Mouse (Mus musculus): ENCODE measurements around the gene Slamf9. TPM values are rescaled to one million over a fixed set of nuclear protein-coding genes. Genes with fewer than 3 reads are reported as not detected.

The Slamf9 gene
- polyA plus RNA-seq, 1 experiment = 5.5 TPM

DNA sequence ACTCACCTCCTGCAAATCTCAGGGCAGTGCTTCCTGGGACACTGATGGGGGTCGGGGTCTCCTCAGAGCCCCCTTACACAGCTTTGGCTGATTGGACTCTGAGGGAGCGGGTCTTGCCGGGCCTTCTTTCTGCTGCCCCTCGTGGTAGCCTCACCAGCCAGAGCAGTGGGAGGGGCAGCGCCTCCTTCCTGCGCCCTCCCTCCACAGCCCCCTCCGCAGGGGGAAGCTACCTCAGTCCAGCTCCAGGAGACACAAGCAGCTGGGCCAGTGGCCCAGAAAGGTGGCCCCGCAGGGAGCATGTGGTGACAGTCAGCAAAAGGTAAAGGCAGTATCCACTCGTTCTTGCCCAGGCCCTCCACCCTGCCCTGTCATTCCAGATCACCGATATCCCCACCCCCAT, 22.3 kb downstream of the Slamf9 start:
- Histone ChIP-seq H3K27me3 (ENCODE audit: control insufficient read depth, insufficient read depth, low read length) (no peaks in the 10 kb centered on the region), H3K4me3 (ENCODE audit: extremely low read depth, insufficient read depth, insufficient read length) (no peak overlapping the region), H3K36me3 (ENCODE audit: control insufficient read depth, insufficient read depth, low read length) (no peaks in the 10 kb centered on the region), H3K27ac (ENCODE audit: insufficient read depth, low read length) (no peak overlapping the region), H3K4me1 (ENCODE audit: control insufficient read depth, insufficient read depth, insufficient read length) (peaks cover 9% of the 10 kb centered on the region; the same call in 1 of the 2 replicates)
- DNase-seq (ENCODE audit: low read depth in 1 of 2, low spot score in 2 of 2) = no peak
- TF ChIP-seq POLR2A (IDR thresholded peaks at IDR 0.05; ENCODE audit: low read depth, low read length) (no peak), CTCF (IDR thresholded peaks at IDR 0.05; ENCODE audit: extremely low read depth, insufficient read depth, insufficient read length, insufficient replicate concordance) (no peak)
- 48% methylated on average over 9 of the region's 10 CpGs for WGBS

DNA sequence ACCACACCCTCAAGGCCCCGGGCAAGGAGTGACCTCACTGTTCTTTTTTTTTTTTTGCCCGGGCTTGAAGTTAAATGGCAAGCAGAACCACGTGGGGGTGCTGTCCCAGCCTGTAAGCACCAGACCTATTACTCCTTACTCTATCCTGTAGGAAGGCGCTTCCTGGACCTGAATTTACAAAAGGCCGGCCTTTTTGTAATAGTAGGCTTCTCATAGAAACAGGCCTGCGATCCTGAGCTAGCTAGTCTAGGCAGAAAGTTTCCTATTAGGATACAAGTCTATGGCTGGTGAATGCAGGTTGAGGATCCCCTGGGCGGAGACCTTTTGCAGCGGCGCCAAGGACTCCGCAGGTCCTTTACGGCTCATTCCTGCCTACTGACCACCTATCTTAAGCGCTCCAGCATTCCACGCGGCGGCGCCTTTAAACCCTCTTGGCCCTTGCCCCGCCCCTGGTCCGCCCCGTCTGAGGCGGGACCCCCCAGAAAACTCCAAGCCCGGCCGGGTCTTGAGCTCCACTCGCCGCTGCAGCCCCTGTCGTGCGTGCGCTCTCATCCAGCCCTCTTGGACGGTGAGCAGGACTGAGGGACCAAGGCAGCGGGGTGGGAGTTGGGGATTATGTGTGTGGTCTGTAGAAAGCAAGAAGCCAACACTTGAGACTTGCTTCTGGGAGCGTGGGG, 24.7 kb downstream of the Slamf9 start, which contains the start of gene Tagln2:
TSS of gene Tagln2 (plus strand) at position 283 of the 677 bp plus-strand sequence.
- WGBS = 2% methylated on average over 30 of the region's 30 CpGs
- TF ChIP-seq POLR2A (IDR thresholded peaks at IDR 0.05; ENCODE audit: low read depth, low read length) = peak; percentile 88
- TF ChIP-seq CTCF (IDR thresholded peaks at IDR 0.05; ENCODE audit: extremely low read depth, insufficient read depth, insufficient read length, insufficient replicate concordance) = no peak

DNA sequence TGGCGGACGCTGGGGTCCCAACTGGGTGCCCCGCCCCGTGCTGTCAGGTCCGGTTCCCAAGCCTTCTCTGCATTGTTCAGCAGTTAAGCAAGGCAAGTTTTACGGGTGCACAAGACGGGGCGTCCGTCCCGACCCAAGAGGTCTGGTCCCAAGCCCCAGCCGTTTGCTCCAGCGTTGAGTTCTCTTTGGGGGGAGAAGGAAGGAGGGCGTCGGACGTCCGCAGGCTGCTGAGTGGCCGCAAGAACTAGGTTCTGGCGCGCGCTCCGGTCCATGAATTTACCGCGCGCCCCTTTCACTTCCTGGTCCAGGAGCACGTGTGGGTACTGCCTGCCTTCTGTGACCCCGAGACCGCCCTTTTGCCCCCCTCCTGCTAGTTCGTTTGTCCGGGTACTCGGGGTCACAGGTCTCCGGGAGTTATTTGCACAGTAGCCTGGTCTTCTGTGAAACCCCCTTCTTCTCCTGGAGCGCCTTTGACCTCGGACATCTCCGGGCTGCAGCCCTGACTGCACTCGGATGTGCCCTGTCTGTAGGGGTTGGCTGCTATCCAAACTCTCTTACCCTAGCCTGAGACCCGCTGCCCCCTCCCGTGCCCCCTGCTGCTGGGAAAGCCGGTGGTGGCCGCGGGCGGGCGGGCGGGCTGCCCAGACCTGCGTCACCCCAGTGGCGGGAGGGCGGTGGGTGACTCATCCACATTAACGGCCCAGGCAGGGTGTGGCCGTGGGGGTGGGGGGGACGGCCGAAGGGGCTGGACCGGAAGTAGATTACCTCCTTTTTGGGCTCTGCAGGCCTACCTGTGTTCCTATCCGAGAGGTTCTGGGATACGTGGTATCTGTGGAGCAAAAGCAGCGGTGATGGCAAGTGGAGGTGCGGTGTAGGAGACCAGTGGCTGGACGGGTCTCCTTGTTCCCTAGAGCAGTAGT, 25.6 kb downstream of the Slamf9 start:
- H3K27me3 ChIP-seq (ENCODE audit: control insufficient read depth, insufficient read depth, low read length) = no peaks in the 10 kb centered on the region
- under 1% methylated on average over 55 of the region's 56 CpGs for WGBS
- DNase-seq (ENCODE audit: low read depth in 1 of 2, low spot score in 2 of 2) = peak in 1 of 2 experiments; percentile 44
- H3K4me3 ChIP-seq (ENCODE audit: extremely low read depth, insufficient read depth, insufficient read length) = peak overlapping the region; percentile 77
- H3K4me1 ChIP-seq (ENCODE audit: control insufficient read depth, insufficient read depth, insufficient read length) = peaks cover 22% of the 10 kb centered on the region; the same call in 1 of the 2 replicates
- TF ChIP-seq POLR2A (IDR thresholded peaks at IDR 0.05; ENCODE audit: low read depth, low read length) (no peak), CTCF (IDR thresholded peaks at IDR 0.05; ENCODE audit: extremely low read depth, insufficient read depth, insufficient read length, insufficient replicate concordance) (no peak)
- peaks cover 9% of the 10 kb centered on the region for H3K36me3 ChIP-seq (ENCODE audit: control insufficient read depth, insufficient read depth, low read length)
- peak overlapping the region; percentile 76 for H3K27ac ChIP-seq (ENCODE audit: insufficient read depth, low read length)

More for the DNA sequence above, 24.7 kb downstream of the Slamf9 start, which contains the start of gene Tagln2:
- Histone ChIP-seq H3K27me3 (ENCODE audit: control insufficient read depth, insufficient read depth, low read length) (no peaks in the 10 kb centered on the region), H3K4me3 (ENCODE audit: extremely low read depth, insufficient read depth, insufficient read length) (peak within 1 kb of the TSS; percentile 77), H3K36me3 (ENCODE audit: control insufficient read depth, insufficient read depth, low read length) (peaks cover 2% of the 10 kb centered on the region; the same call in 1 of the 2 replicates), H3K4me1 (ENCODE audit: control insufficient read depth, insufficient read depth, insufficient read length) (peaks cover 22% of the 10 kb centered on the region; the same call in 1 of the 2 replicates), H3K27ac (ENCODE audit: insufficient read depth, low read length) (peak within 1 kb of the TSS; percentile 76)
- DNase-seq (ENCODE audit: low read depth in 1 of 2, low spot score in 2 of 2) = peak in 1 of 2 experiments; percentile 73

DNA sequence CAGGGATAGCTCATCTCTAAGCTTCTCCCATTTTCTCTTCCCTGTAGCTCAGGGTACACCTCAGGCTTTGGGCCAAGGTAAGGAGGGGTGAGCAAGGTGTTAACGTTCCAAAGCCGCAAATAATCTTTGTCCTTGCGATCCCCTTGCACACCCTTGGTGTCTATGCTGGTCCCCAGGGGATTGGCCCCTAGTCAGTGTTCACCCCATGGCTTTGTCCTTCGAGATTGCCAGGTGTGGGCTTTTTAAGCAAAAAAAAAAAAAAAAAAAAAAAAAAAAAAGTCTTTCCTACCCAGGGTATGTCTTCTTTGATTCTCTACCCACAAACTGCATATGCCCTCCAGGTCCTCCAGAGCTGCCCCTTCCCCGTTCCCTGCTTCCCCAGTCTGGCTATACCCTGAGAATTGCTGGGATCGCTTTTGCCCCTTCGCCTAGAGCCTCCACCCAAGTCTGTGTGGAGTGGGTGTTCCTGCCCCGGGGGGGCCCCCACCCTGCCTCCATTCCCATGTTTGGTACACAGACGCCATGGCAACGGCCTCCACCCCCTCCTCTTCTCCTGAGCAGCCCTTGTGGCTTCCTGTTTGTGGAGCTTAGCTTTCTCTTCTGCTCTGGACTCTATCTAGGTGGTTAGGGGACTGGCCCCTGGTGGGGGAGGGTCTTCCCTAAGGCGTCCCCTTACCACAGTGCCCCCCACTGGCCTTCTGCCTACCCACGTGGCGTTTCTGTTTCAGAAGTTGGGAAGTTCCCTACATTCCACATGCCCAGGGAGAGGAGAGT, 26.4 kb downstream of the Slamf9 start:
- Histone ChIP-seq H3K4me1 (ENCODE audit: control insufficient read depth, insufficient read depth, insufficient read length) (peaks cover 22% of the 10 kb centered on the region; the same call in 1 of the 2 replicates), H3K27me3 (ENCODE audit: control insufficient read depth, insufficient read depth, low read length) (no peaks in the 10 kb centered on the region), H3K4me3 (ENCODE audit: extremely low read depth, insufficient read depth, insufficient read length) (peak overlapping the region; percentile 77), H3K36me3 (ENCODE audit: control insufficient read depth, insufficient read depth, low read length) (peaks cover 18% of the 10 kb centered on the region), H3K27ac (ENCODE audit: insufficient read depth, low read length) (peak overlapping the region; percentile 68)
- WGBS = 3% methylated on average over 13 of the region's 13 CpGs
- no peak for TF ChIP-seq POLR2A (IDR thresholded peaks at IDR 0.05; ENCODE audit: low read depth, low read length)
- TF ChIP-seq CTCF (IDR thresholded peaks at IDR 0.05; ENCODE audit: extremely low read depth, insufficient read depth, insufficient read length, insufficient replicate concordance) = no peak
- peak in 1 of 2 experiments; percentile 69 for DNase-seq (ENCODE audit: low read depth in 1 of 2, low spot score in 2 of 2)

DNA sequence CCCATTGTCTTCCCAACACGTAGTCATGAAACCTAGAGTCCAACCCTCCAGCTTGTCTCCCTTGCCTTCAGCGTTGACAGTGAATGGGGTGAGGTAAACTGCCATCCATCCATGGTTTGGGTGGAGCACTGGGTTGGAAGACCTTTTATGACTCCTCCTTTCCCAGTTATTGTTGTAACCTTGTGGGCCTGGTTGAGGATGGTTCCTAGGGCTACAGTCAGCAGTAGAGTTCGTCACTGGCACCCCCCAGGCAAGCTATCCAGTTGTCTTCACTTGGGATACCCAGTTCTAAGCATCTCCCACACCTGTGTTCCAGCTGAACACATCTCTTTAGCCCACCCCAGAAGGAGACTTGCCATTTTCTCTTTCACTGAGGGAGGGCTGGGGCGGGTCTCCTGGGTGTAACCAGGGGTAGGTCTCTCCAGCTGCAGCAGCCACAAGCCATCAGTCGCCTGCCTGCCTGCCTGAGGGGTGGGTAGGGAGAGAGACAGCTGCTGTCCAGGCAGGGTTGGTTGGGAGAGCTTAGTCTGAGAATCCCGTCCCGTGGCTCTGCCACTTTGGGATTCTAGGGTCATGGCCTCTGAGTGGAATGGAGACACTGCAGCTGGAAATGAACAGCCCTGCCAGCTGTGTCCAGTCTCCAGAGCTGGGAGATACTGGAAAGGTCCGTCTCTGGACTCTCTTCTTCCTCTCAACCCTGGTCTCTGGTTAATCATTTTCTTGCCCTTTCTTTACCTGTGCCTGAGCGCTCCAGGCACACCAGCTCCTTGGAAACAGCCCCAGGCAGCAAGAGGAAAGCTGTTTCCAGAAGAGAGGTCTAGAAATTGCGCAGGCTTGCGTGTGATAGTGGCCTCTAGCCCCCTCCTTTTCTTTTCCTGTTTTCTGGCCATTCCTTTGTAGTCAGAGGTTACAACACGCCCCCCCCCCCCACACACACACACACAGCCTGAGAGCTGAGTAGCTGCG, 27.3 kb downstream of the Slamf9 start:
- 39% methylated on average over 12 of the region's 13 CpGs for WGBS
- peaks cover 24% of the 10 kb centered on the region for H3K36me3 ChIP-seq (ENCODE audit: control insufficient read depth, insufficient read depth, low read length)
- peak overlapping the region; percentile 68 for H3K27ac ChIP-seq (ENCODE audit: insufficient read depth, low read length)
- H3K4me1 ChIP-seq (ENCODE audit: control insufficient read depth, insufficient read depth, insufficient read length) = peaks cover 22% of the 10 kb centered on the region; the same call in 1 of the 2 replicates
- no peak for DNase-seq (ENCODE audit: low read depth in 1 of 2, low spot score in 2 of 2)
- no peaks in the 10 kb centered on the region for H3K27me3 ChIP-seq (ENCODE audit: control insufficient read depth, insufficient read depth, low read length)
- no peak for TF ChIP-seq CTCF (IDR thresholded peaks at IDR 0.05; ENCODE audit: extremely low read depth, insufficient read depth, insufficient read length, insufficient replicate concordance)
- TF ChIP-seq POLR2A (IDR thresholded peaks at IDR 0.05; ENCODE audit: low read depth, low read length) = no peak
- H3K4me3 ChIP-seq (ENCODE audit: extremely low read depth, insufficient read depth, insufficient read length) = peak overlapping the region; percentile 77; the same call in 1 of the 2 replicates

Data from spleen, adult 2 months (tissue).